Mouse (Mus musculus): Measurements from ENCODE around the gene Rtn4.
"Not testable (repeated sequence)": the region's sequence is repeated elsewhere in the genome, so short reads cannot be mapped to it uniquely, and the experiment has no call there.

Gene Rtn4

GRCm38 (mm10) chr11:29714114-29714513, 21.4 kb downstream of the Rtn4 start:
- no peak for DNase-seq (ENCODE audit: low spot score in 2 of 2)

DNA sequence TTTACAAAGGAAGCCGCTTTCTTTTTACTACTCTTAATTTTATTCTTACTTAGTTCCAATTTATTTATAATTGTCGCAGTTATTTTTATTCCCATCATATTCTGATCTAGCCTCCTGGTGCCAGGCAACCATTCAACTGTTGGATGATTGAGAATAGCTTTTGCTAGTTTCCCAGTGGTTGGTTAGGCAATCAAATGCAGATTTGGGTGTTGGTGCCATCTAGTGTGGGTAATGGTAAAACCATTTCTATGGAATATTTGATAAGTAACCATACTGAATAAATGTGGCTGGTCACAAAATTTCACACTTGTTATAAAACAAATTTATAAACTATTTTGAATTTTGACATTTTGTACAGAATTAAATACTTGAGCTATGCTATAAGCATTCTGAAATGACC, 22.0 kb downstream of the Rtn4 start:
- no peak for DNase-seq (ENCODE audit: low spot score in 2 of 2)

DNA sequence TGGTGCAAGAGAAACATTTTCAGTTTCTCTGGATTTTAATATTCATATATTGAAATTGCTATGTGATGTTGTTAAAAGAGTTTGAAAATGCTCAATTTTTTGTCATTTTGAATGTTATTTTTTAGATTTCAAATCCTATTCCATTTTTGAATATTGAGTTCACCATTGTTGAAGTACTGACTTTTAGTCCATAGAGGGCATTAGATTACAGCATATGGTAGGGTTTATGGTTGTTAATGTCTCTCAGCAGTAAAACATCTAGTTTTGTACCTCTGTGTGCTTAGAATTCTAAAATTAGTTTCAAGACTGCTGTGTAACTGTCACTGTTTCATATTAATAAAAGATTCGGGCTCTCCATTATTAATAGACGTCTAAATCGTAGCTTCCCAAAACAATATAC, 22.8 kb downstream of the Rtn4 start:
- DNase-seq (ENCODE audit: low spot score in 2 of 2) = no peak

DNA sequence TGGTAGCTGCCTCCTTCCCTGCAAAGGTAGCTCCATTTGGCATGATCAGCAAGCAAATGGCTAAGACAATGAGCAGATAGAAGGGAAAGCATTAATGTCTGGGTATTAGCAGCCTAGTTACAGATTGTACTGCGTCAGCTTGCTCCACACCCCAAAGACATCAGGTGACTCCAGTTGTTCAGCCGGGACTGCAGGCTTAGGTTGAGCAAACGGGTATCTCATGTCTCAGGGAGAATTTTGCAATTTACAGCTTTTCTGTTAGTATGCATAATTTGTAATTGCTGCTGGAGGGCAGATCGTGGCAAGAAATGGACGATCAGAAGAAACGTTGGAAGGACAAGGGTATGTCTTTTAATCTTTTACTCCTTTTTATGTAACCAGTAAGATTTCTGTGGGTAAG, 25.8 kb downstream of the Rtn4 start:
- peak; percentile 26 to 28 for DNase-seq (ENCODE audit: low spot score in 2 of 2)

GRCm38 (mm10) chr11:29719597-29719996, 26.9 kb downstream of the Rtn4 start:
- DNase-seq (ENCODE audit: low spot score in 2 of 2) = no peak

DNA sequence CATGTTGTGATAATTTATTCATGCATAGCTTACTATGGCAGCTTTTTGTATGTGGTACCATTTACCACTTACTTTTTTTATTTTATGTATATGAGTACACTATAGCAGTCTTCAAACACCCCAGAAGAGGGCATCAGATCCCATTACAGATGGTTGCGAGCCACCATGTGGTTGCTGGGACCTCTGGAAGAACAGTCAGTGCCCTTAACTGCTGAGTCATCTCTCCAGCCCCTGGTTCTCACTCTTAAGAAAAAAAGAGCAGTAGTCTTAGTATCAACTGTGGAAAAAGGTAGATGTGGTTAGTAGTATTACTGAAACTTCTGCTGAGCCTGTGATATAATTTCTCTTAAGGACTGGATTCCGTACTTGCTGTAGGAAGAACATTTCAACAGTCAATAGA, 31.5 kb downstream of the Rtn4 start:
- no peak for DNase-seq (ENCODE audit: low spot score in 2 of 2)

- no peak for DNase-seq (ENCODE audit: low spot score in 2 of 2)
These were observed 32.4 kb downstream of the Rtn4 start for GRCm38 (mm10) chr11:29725167-29725566.

- no peak for DNase-seq (ENCODE audit: low spot score in 2 of 2)
These were observed 32.9 kb downstream of the Rtn4 start for GRCm38 (mm10) chr11:29725610-29726009.

DNA sequence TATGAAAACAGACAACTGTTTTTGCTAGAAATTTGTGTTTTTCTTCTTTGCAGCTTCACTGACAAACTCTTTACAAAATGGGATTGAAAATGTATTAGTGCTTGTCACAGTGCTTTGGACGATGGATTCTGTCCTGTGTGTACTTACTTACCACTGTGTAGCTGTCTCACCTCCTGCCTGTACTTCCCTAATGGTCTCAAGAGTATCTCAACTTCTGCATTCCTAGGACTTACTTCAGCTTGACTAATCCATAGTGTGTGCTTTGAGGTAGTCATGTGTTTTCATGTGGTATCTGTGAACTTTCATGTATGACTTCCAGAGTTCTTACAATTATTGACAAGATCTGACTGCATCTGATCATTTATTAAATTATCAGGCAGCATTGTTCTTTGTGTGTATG, 35.2 kb downstream of the Rtn4 start:
- no peak for DNase-seq (ENCODE audit: low spot score in 2 of 2)

GRCm38 (mm10) chr11:29739752-29740151, 47.0 kb downstream of the Rtn4 start:
- no peak for DNase-seq (ENCODE audit: low spot score in 2 of 2)

DNA sequence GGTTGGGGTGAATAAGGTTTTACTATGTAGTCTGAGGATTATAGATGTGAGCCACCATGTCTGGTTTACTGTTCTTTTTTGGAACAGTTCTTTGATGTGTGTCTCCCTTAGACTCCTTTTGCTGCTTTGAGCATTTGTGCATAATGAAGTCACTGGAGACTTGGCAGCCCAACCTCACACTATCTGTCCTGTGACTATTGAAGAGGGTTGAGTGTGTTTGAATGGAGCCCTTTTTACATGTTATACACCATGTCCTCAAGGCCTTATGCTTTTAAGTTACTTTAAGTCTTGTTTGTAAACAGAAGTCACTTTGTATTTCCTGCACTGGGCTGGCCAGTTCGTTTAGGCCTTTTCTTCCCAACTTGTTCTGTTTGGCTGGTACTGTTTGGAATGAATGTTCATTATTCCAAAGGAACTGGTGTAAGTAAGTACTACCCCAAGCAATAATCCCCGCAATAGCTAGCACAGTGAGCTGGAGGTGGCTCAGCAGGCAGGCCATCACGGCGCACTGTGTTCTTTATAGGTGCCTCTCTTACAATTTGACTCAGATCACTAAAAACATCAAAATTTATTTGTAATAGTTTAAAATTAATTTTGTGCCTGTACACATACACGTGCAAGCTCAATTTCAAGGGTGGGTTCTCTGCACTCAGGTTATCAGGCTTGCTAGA, 52.1 kb downstream of the Rtn4 start:
- DNase-seq (ENCODE audit: low spot score in 2 of 2) = no peak

DNA sequence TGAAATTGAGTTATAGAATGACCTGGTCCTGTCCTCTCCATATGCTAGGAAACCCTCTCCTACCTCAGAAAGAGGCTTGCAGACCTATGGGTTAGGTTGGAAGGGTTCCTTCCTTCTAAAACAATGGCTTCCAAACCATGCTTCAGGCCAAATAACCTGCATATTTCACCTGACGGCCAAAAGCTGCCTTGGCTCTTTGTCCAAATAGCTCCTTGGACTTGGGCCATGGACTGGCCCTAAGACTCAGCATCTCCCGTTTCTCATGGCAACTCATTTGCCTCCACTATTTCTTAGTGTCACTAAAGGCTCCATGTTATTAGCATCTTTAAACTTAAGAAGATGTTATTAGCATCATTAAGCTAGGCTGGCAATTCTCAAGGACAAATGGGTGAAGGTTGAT, 52.8 kb downstream of the Rtn4 start:
- no peak for DNase-seq (ENCODE audit: low spot score in 2 of 2)

GRCm38 (mm10) chr11:29746203-29746602, 53.5 kb downstream of the Rtn4 start:
- no peak for DNase-seq (ENCODE audit: low spot score in 2 of 2)

DNA sequence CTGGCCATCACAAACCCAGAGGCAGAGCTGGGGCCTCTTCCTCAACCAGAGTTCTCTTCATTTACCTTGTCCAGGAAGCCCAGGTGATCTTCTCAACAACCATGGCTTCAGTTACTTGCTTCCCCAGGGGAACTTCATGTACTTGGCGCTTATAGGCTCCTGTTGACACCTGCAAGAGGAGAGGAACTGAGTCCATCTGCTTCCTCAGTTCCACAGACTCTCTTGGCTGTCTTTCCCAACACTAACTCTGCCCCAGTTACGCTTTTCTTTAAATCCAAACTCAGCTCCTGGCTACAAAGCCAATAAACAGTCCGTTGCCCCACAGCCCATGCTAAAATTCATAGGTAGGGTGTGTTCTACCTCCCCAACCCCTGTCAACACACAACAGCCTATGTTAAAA, 54.6 kb downstream of the Rtn4 start:
- DNase-seq (ENCODE audit: low spot score in 2 of 2) = no peak

GRCm38 (mm10) chr11:29747881-29748280, 55.1 kb downstream of the Rtn4 start:
- no peak for DNase-seq (ENCODE audit: low spot score in 2 of 2)

DNA sequence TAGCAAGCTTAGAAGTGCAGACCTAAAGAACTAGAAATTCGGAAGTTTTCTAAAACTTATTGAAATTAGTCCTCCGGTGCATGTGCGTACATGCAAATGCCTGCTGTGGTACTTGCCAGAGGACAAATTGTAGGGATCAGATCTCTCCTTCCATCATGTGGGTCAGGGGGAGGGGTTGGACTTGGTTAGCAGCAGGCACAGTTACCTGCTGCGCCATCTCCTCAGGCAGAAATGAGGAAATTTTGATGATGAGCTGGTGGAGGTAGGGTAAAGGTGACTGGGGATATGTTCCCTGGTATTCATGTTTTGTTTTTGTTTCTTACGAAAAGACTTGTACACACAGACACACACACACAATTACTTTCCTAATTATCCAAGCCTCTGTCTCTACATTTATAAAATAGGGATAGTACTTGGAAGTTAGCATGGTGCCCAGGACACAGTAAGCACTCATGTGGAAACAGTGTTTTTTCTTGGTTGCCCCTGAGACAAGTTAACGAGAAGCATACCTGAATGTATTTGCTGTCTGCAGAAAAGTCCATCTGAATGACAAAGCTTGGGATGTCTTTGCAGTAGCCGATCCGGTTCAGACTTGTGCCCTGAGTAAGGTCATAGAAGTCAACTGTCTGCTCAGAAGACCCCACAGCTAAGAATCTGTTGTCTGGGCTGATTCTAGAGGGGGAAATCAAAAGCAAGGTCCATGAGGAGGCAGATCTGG, 56.2 kb downstream of the Rtn4 start:
- no peak for DNase-seq (ENCODE audit: low spot score in 2 of 2)

GRCm38 (mm10) chr11:29749468-29749829, 56.7 kb downstream of the Rtn4 start:
- DNase-seq (ENCODE audit: low spot score in 2 of 2) = no peak

DNA sequence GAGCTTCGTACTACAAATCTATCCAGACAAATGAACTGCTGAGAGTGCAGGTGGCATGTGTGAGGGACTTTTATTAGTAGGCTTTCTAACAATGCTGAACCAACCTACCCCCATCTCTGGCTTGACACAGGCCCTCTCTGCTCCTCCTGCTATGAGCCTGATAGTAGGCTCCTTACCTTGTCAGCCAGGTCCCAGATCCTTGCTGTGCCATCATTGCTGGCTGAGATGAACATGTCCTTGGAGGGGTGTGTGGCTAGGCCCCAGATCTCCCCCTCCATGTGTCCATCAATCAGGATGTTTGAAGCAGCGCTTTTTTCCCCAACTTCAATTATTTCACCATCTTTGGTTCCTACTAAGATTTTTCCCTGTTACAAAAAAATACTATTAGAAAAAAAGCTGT, 58.3 kb downstream of the Rtn4 start:
- no peak for DNase-seq (ENCODE audit: low spot score in 2 of 2)

DNA sequence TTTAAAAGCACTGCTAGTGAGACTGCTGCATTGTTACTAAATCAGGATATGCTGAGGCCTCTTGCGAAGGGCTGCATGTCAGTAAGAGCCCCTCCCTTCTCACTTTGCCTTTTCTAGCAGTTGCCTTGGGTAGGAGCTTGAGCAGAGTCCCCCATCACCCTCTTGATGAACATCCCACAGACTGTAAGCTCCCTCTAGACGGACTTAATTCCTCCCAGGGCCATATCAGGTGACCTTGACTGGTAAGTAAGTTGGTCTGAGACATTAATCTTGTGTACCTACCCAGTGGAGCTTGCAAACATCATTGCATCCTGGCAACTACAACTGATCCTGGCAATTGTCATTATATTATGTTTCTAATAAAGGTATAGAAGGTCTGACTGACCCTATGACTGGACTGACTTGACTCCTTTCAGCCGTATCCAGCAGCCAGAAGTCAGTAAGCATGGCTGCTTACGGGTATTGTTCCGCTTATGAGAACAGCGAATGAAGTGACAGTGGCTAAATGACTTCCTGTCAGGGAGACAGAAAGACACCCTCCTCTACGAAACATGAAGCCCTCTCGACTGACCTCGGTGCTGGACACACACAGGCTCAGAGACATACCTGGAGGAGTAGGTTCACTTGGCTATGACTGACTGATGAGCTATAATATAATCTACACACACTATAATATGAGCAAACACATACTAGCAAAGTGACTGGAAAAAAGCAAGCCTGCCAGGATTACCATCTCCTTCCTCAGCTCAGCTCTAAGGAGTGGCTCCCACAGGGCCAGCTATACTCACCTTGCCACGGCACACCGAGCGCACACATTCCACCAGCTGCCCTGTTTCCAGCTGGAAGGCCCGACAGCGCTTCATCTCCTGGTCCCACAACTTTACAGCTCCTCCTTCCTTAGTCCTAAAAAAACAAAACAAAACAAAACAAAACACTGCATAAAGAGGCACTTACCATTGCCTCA, 59.2 kb downstream of the Rtn4 start:
- no peak for DNase-seq (ENCODE audit: low spot score in 2 of 2)

GRCm38 (mm10) chr11:29756007-29756406, 63.3 kb downstream of the Rtn4 start:
- DNase-seq (ENCODE audit: low spot score in 2 of 2) = not testable (repeated sequence)

DNA sequence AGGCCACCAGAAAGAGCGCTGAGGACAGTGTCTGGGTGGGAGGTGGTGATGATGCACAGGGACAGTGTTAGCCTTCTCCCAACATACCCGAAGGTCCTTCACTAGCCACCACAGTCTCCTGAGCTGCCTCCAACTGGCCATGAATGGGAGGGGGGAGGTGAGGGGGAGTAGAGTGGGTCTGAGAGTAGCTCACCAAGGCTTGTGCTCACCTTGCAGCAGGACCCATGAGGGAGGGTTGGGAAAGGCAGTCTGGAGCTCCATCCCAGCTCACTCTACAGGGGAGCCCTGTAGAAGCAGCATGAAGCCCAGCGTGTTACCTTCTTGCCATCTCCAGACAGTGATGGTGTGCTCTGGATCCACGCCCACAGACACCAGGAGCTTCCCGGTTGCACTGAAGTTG, 65.9 kb downstream of the Rtn4 start:
- DNase-seq (ENCODE audit: low spot score in 2 of 2) = no peak

- DNase-seq (ENCODE audit: low spot score in 2 of 2) = no peak
These were observed 68.6 kb downstream of the Rtn4 start for GRCm38 (mm10) chr11:29761387-29761786.

- DNase-seq (ENCODE audit: low spot score in 2 of 2) = no peak
These were observed 70.0 kb downstream of the Rtn4 start for GRCm38 (mm10) chr11:29762768-29763167.
